Mouse (Mus musculus) brain, embryonic 14.5 days (tissue): Measurements from ENCODE around the gene Atraid.

Source experiments
- CTCF ChIP-seq: fragments of 200-500 bp; IDR thresholded peaks from 2 replicates; pipeline ENCODE4 v1.5.1; 2012; ENCODE audit warnings: inconsistent platforms, mild to moderate bottlenecking, moderate library complexity, borderline replicate concordance; ENCODE audit not compliant: insufficient read depth, insufficient read length; ENCODE audit errors: extremely low read depth
- POLR2A ChIP-seq: fragments of 200-500 bp; IDR thresholded peaks from 2 replicates; pipeline ENCODE4 v1.6.1; 2012; ENCODE audit warnings: mild to moderate bottlenecking, inconsistent platforms, borderline replicate concordance; ENCODE audit not compliant: poor library complexity, insufficient read depth, insufficient read length, severe bottlenecking; ENCODE audit errors: extremely low read depth

- TF ChIP-seq CTCF (no peak), POLR2A (no peak)
These were observed 35.8 kb downstream of the Atraid start for GRCm38 (mm10) chr5:31083949-31084348.
